In the genomic region with DNA sequence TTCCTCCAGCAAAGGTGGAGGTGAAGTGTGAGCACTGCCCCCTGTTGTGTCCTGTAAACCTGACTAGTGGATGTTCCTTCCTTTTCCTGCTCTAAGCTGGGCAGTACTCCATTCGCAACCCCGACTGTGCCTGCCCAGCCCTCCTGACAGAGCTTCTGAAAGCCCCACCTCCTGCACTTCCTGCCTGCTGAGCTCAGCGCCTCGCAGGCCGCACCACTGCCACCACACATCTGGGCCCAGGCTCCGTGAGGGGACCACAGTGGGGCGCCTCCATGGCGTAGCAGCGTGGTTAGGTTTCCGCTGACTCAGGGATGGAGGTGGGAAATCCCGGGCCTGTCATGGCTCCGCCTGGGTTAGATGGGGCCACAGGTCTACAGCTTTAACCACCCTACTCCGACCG, we compare ENCODE assay signal across 9 mouse cellular contexts. TPM values are rescaled to one million over a fixed set of nuclear protein-coding genes. Genes with fewer than 3 reads are reported as not detected.
DNase-seq lines count a peak whose midpoint lies in the region; ATAC-seq lines count a peak whose summit lies in the region.
"Had no signal": no experiment of that assay in that cellular context is flagged by ENCODE, and none has a peak within 500 bp of the region (broad histone marks: within the 10 kb centered on the region; RNA-seq: fewer than 3 reads in every experiment).

No protein-coding gene starts in this region.

- no peaks in the 10 kb centered on the region for H3K36me3 ChIP-seq in intestine, embryonic 15.5 days
- H3K36me3 ChIP-seq: liver, embryonic 15.5 days had no signal

- no peaks in the 10 kb centered on the region for H3K9me3 ChIP-seq in intestine, embryonic 15.5 days
- H3K9me3 ChIP-seq: liver, embryonic 15.5 days had no signal

- peaks cover 35% of the 10 kb centered on the region for H3K4me1 ChIP-seq in intestine, embryonic 15.5 days (replicated peaks)
- H3K4me1 ChIP-seq: liver, embryonic 15.5 days had no signal

- no peak overlapping the region for H3K4me3 ChIP-seq in intestine, embryonic 15.5 days (replicated peaks)
- H3K4me3 ChIP-seq: liver, embryonic 15.5 days had no signal

- H3K4me2 ChIP-seq in intestine, embryonic 15.5 days (replicated peaks) = peak overlapping the region; percentile 31
- H3K4me2 ChIP-seq: liver, embryonic 15.5 days had no signal

- H3K27me3 ChIP-seq in intestine, embryonic 15.5 days (replicated peaks) = no peaks in the 10 kb centered on the region

- ATAC-seq in intestine, embryonic 15.5 days = peak; percentile 37; the same call in 1 of the 2 replicates

- no peak overlapping the region; the same call in 1 of the 2 replicates for H3K9ac ChIP-seq in intestine, embryonic 15.5 days
- H3K9ac ChIP-seq: liver, embryonic 15.5 days had no signal

- DNase-seq in lung, adult 18-20 months = peak; percentile 33
- no peak for DNase-seq in lung, postnatal 25 days (ENCODE audit: low spot score)
- peak; percentile 38 for DNase-seq in gastrocnemius, postnatal 10 days
- peak; percentile 34 for DNase-seq in lung, postnatal 14 days
- peak; percentile 83 for DNase-seq in thymus, postnatal 25 days
- no peak for DNase-seq in urinary bladder, adult 2 months (ENCODE audit: low spot score)
- DNase-seq in frontal cortex, postnatal 25 days (ENCODE audit: low spot score in 2 of 2) = no peak

- H3K27ac ChIP-seq in intestine, embryonic 15.5 days = peak overlapping the region; percentile 85
- H3K27ac ChIP-seq: liver, embryonic 15.5 days had no signal

- 26% methylated on average over 14 of the region's 14 CpGs for WGBS in intestine, embryonic 15.5 days

RNA-seq across cellular contexts. Expression of a gene that starts 2.0 kb away (rescaled TPM):
- total RNA-seq in gastrocnemius, postnatal 10 days (2021) = 10 to 100 TPM; 61.7 to 92.4 TPM
- 60.0 and 63.0 TPM in 2 replicates for polyA plus RNA-seq in intestine, embryonic 15.5 days (2015; fragmentation: Nextera tagmentation; extraction: Ambion mirVana)
- polyA plus RNA-seq in urinary bladder, adult 2 months (2012; rRNA removed) = 97.7 and 118 TPM in 2 replicates

RNA-seq across cellular contexts. Expression of a gene that starts 56.7 kb away (rescaled TPM):
- total RNA-seq in gastrocnemius, postnatal 10 days (2021) = 10 to 100 TPM; 29.3 to 31.7 TPM
- 67.0 and 76.6 TPM in 2 replicates for polyA plus RNA-seq in intestine, embryonic 15.5 days (2015; fragmentation: Nextera tagmentation; extraction: Ambion mirVana)
- polyA plus RNA-seq in urinary bladder, adult 2 months (2012; rRNA removed) = 73.2 and 82.1 TPM in 2 replicates

Comparison
In these comparisons a context has a peak if more than half of its experiments do, and no peak if none do; other contexts are left out.
1. DNase-seq: peak in lung, adult 18-20 months (2 of 2), gastrocnemius, postnatal 10 days (single experiment), lung, postnatal 14 days (single experiment) and thymus, postnatal 25 days (single experiment); none in lung, postnatal 25 days (single experiment), urinary bladder, adult 2 months (single experiment) and frontal cortex, postnatal 25 days (0 of 2).